Mouse (Mus musculus): Measurements from ENCODE around the gene Sec14l4. TPM values are rescaled to one million over a fixed set of nuclear protein-coding genes. Genes with fewer than 3 reads are reported as not detected.
"Not testable (repeated sequence)": the region's sequence is repeated elsewhere in the genome, so short reads cannot be mapped to it uniquely, and the experiment has no call there.

Sec14l4 gene
- polyA plus RNA-seq, 1 experiment, result 0.36 TPM

GRCm38 (mm10) chr11:4005220-4005805 is 25.9 kb upstream of the Sec14l4 start:
- DNase-seq, result no peak
- 56% methylated on average over 5 of the region's 5 CpGs for WGBS
- Histone ChIP-seq H3K4me1 (ENCODE audit: control insufficient read depth, insufficient read depth, low read length) (no peaks in the 10 kb centered on the region), H3K4me3 (ENCODE audit: insufficient read depth, low read depth, low read length) (no peak overlapping the region), H3K27ac (ENCODE audit: insufficient read depth, low read depth, low read length) (no peak overlapping the region), H3K36me3 (ENCODE audit: control insufficient read depth, insufficient read depth, low read length) (no peaks in the 10 kb centered on the region), H3K27me3 (replicated peaks; ENCODE audit: control insufficient read depth, insufficient read depth, low read length) (no peaks in the 10 kb centered on the region)
- no peak for TF ChIP-seq POLR2A (IDR thresholded peaks at IDR 0.05; ENCODE audit: low read depth, low read length)
- TF ChIP-seq CTCF (conservative IDR thresholded peaks at IDR 0.05; ENCODE audit: insufficient read depth, insufficient read length, low read depth, low read length), result no peak

DNA sequence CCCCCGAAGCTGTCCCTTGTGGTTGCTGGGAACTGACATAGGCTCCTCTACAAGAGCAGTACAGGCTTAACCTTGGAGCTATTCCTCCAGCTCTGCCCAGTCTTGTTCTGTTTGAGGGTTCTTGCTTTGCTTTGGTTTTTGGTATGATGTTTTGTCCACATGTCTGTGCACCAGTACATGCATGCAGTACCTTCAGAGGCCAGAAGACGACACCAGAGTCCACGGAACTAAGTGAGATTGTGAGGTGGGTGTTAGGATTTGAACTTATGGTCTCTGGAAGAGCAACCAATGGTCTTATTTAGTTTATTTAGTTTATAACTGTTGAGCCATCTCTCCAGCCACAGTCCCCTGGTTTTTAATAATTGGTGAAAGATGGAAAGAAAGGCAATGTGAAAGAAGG is 24.8 kb upstream of the Sec14l4 start:
- DNase-seq, result no peak
- TF ChIP-seq CTCF (conservative IDR thresholded peaks at IDR 0.05; ENCODE audit: insufficient read depth, insufficient read length, low read depth, low read length) (peak; percentile 52), POLR2A (IDR thresholded peaks at IDR 0.05; ENCODE audit: low read depth, low read length) (no peak)
- 84% methylated on average over 3 of the region's 3 CpGs for WGBS

GRCm38 (mm10) chr11:4012616-4013015 is 18.6 kb upstream of the Sec14l4 start:
- WGBS, result 82% methylated on average over 1 of the region's 1 CpGs

More for the DNA sequence above, 24.8 kb upstream of the Sec14l4 start:
- Histone ChIP-seq H3K27me3 (replicated peaks; ENCODE audit: control insufficient read depth, insufficient read depth, low read length) (no peaks in the 10 kb centered on the region), H3K27ac (ENCODE audit: insufficient read depth, low read depth, low read length) (no peak overlapping the region), H3K36me3 (ENCODE audit: control insufficient read depth, insufficient read depth, low read length) (no peaks in the 10 kb centered on the region), H3K4me3 (ENCODE audit: insufficient read depth, low read depth, low read length) (no peak overlapping the region), H3K4me1 (ENCODE audit: control insufficient read depth, insufficient read depth, low read length) (no peaks in the 10 kb centered on the region)

GRCm38 (mm10) chr11:4015796-4016195 is 15.5 kb upstream of the Sec14l4 start:
- not testable (repeated sequence) for H3K36me3 ChIP-seq (ENCODE audit: control insufficient read depth, insufficient read depth, low read length); H3K4me3 ChIP-seq (ENCODE audit: insufficient read depth, low read depth, low read length); H3K4me1 ChIP-seq (ENCODE audit: control insufficient read depth, insufficient read depth, low read length); DNase-seq; H3K27ac ChIP-seq (ENCODE audit: insufficient read depth, low read depth, low read length); H3K27me3 ChIP-seq (replicated peaks; ENCODE audit: control insufficient read depth, insufficient read depth, low read length)
- WGBS, result 89% methylated on average over 14 of the region's 14 CpGs

More at GRCm38 (mm10) chr11:4012616-4013015, 18.6 kb upstream of the Sec14l4 start:
- H3K27me3 ChIP-seq (replicated peaks; ENCODE audit: control insufficient read depth, insufficient read depth, low read length), result no peaks in the 10 kb centered on the region
- H3K27ac ChIP-seq (ENCODE audit: insufficient read depth, low read depth, low read length), result no peak overlapping the region
- no peak for DNase-seq
- H3K36me3 ChIP-seq (ENCODE audit: control insufficient read depth, insufficient read depth, low read length), result no peaks in the 10 kb centered on the region
- H3K4me3 ChIP-seq (ENCODE audit: insufficient read depth, low read depth, low read length), result no peak overlapping the region
- no peak for TF ChIP-seq POLR2A (IDR thresholded peaks at IDR 0.05; ENCODE audit: low read depth, low read length)
- no peaks in the 10 kb centered on the region for H3K4me1 ChIP-seq (ENCODE audit: control insufficient read depth, insufficient read depth, low read length)

DNA sequence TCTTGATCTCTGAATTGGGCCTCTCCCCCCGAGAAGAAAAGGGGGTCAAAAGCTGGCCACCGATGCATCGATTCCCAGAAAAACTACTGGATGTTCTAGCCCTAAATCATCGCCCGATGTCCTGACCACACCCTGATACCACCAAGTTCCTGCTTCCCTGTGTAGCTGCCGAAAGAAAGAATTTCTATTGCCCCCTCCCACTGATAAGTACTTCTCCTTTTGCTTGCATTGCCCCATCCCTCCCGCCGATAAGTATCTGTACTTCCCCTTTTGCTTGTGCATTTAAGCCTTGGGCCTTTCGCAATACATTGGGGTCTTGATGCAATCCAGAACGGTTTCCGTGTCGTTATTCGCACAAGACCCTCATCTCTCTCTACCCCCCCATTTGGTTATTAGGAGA is 9.2 kb upstream of the Sec14l4 start:
- H3K27ac ChIP-seq (ENCODE audit: insufficient read depth, low read depth, low read length); H3K4me3 ChIP-seq (ENCODE audit: insufficient read depth, low read depth, low read length); H3K27me3 ChIP-seq (replicated peaks; ENCODE audit: control insufficient read depth, insufficient read depth, low read length); H3K4me1 ChIP-seq (ENCODE audit: control insufficient read depth, insufficient read depth, low read length); DNase-seq; H3K36me3 ChIP-seq (ENCODE audit: control insufficient read depth, insufficient read depth, low read length): not testable (repeated sequence)
- WGBS, result 89% methylated on average over 13 of the region's 13 CpGs

DNA sequence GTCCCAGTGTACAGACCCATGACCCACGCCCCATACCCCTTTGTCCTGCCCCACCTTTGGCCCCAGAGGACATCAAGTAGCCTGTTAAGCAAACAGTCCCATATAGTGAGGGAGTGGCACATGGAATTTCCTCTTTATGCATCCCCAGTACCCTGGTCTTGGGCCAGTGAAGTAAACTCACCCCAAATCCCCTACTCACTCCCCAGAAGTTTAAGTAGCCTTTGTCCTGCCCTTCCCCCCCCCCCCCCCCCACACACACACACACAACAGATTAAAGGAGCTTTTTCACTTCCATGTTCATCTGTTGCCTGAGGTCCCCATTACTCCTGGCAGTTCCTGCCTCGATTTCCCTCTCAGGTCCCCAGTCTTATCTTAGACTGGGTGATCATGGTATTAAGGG is 7.9 kb upstream of the Sec14l4 start:
- DNase-seq, result no peak
- no peak overlapping the region for H3K27ac ChIP-seq (ENCODE audit: insufficient read depth, low read depth, low read length)
- TF ChIP-seq POLR2A (IDR thresholded peaks at IDR 0.05; ENCODE audit: low read depth, low read length), result no peak
- TF ChIP-seq CTCF (conservative IDR thresholded peaks at IDR 0.05; ENCODE audit: insufficient read depth, insufficient read length, low read depth, low read length), result no peak
- WGBS, result 73% methylated on average over 2 of the region's 2 CpGs
- no peaks in the 10 kb centered on the region for H3K36me3 ChIP-seq (ENCODE audit: control insufficient read depth, insufficient read depth, low read length)
- no peak overlapping the region for H3K4me3 ChIP-seq (ENCODE audit: insufficient read depth, low read depth, low read length)
- H3K27me3 ChIP-seq (replicated peaks; ENCODE audit: control insufficient read depth, insufficient read depth, low read length), result no peaks in the 10 kb centered on the region
- H3K4me1 ChIP-seq (ENCODE audit: control insufficient read depth, insufficient read depth, low read length), result no peaks in the 10 kb centered on the region

DNA sequence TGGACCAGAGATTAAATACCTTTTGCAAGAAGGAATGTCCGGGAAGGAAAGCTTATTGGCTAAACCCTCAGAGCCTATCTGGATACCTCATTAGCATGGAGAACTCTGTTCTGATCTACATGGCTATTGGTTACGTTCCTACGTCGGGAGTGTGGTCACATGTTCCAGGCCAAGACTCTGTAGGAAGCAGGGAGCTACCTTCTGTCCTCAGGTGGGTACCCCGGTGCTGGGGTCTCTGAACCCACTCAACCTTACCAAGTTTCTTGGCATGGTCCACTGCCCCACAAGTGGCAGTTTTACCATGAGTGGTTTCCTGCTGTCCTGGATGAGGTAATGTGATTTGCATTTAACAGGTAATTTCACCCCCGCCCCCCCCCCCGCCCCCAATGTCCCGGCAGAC is 4.2 kb upstream of the Sec14l4 start:
- Histone ChIP-seq H3K36me3 (ENCODE audit: control insufficient read depth, insufficient read depth, low read length) (no peaks in the 10 kb centered on the region), H3K27ac (ENCODE audit: insufficient read depth, low read depth, low read length) (no peak overlapping the region), H3K27me3 (replicated peaks; ENCODE audit: control insufficient read depth, insufficient read depth, low read length) (no peaks in the 10 kb centered on the region), H3K4me3 (ENCODE audit: insufficient read depth, low read depth, low read length) (no peak overlapping the region), H3K4me1 (ENCODE audit: control insufficient read depth, insufficient read depth, low read length) (no peaks in the 10 kb centered on the region)
- DNase-seq, result no peak
- 62% methylated on average over 8 of the region's 8 CpGs for WGBS
- TF ChIP-seq POLR2A (IDR thresholded peaks at IDR 0.05; ENCODE audit: low read depth, low read length) (no peak), CTCF (conservative IDR thresholded peaks at IDR 0.05; ENCODE audit: insufficient read depth, insufficient read length, low read depth, low read length) (no peak)
